Mouse (Mus musculus) MEL (cell line): Measurements from ENCODE around the gene Evpl. TPM values are rescaled to one million over a fixed set of nuclear protein-coding genes. Genes with fewer than 3 reads are reported as not detected.

ENCODE experiments used
- DNase-seq: peaks from one replicate; pipeline ENCODE4 v3.0.0; 2011; ENCODE audit warnings: low read depth, low spot score
- H3K27ac ChIP-seq: 2 replicates; pipeline ENCODE4 v1.5.1; 2012; ENCODE audit warnings: low read depth, mild to moderate bottlenecking, control low read depth, low read length, moderate library complexity; ENCODE audit not compliant: control insufficient read depth
- H3K27me3 ChIP-seq, 2 experiments: fragments of 150-350 bp in 1 of 2; sonication (generic) in 1 of 2; 2 replicates each; pipeline ENCODE4 v1.6.1; 2012; ENCODE audit warnings: low read length in 2 of 2, mild to moderate bottlenecking in 2 of 2, improper control_type of control experiment in 1 of 2, moderate library complexity in 1 of 2; ENCODE audit not compliant: insufficient read depth in 2 of 2, control insufficient read depth in 1 of 2
- H3K36me3 ChIP-seq, 2 experiments: 2 replicates each; pipeline ENCODE4 v1.6.1; 2012 to 2014; ENCODE audit warnings: low read length in 2 of 2, improper control_type of control experiment in 1 of 2, inconsistent platforms in 1 of 2, mild to moderate bottlenecking in 1 of 2; ENCODE audit not compliant: insufficient read depth in 2 of 2, control insufficient read depth in 1 of 2
- H3K4me1 ChIP-seq, 2 experiments: fragments of 150-350 bp in 1 of 2; sonication (generic) in 1 of 2; 2 replicates each; pipeline ENCODE4 v1.6.1; 2012; ENCODE audit warnings: low read length in 2 of 2, improper control_type of control experiment in 1 of 2, mild to moderate bottlenecking in 1 of 2; ENCODE audit not compliant: insufficient read depth in 2 of 2, control insufficient read depth in 1 of 2
- H3K4me3 ChIP-seq, 2 experiments: fragments of 150-350 bp in 1 of 2; sonication (generic) in 1 of 2; 2 replicates each; pipeline ENCODE4 v1.5.1; 2012; ENCODE audit warnings: low read depth in 2 of 2, low read length in 2 of 2, mild to moderate bottlenecking in 2 of 2, moderate library complexity in 2 of 2, control low read depth in 1 of 2, improper control_type of control experiment in 1 of 2; ENCODE audit not compliant: control insufficient read depth in 1 of 2, insufficient read depth in 1 of 2
- H3K79me2 ChIP-seq: 2 replicates; pipeline ENCODE4 v1.6.1; 2012; ENCODE audit warnings: mild to moderate bottlenecking, low read length, moderate library complexity; ENCODE audit not compliant: control insufficient read depth, poor library complexity, insufficient read depth
- H3K9ac ChIP-seq: 2 replicates; pipeline ENCODE4 v1.6.1; 2012; ENCODE audit warnings: low read depth, mild to moderate bottlenecking, control low read depth, low read length, moderate library complexity; ENCODE audit not compliant: control insufficient read depth, poor library complexity, severe bottlenecking
- H3K9me3 ChIP-seq: fragments of 150-350 bp; sonication (generic); replicated peaks from 2 replicates; pipeline ENCODE4 v1.6.1; 2012; ENCODE audit warnings: mild to moderate bottlenecking, low read length, improper control_type of control experiment, moderate library complexity; ENCODE audit not compliant: insufficient read depth
- BHLHE40 ChIP-seq: IDR thresholded peaks from 2 replicates; pipeline ENCODE4 v1.6.1; 2012; ENCODE audit warnings: low read depth, mild to moderate bottlenecking, inconsistent platforms, low read length, improper control_type of control experiment, borderline replicate concordance
- CHD1 ChIP-seq: IDR thresholded peaks from 2 replicates; pipeline ENCODE4 v1.6.1; 2012; ENCODE audit warnings: low read depth, mild to moderate bottlenecking, inconsistent platforms, low read length, improper control_type of control experiment
- CHD2 ChIP-seq: IDR thresholded peaks from 2 replicates; pipeline ENCODE4 v1.6.1; 2011; ENCODE audit warnings: low read length, improper control_type of control experiment
- CTCF ChIP-seq, 3 experiments: IDR thresholded peaks in 2 of 3; conservative IDR thresholded peaks in 1 of 3; 2 replicates each; pipeline ENCODE4 v1.5.1; 2011 to 2012; ENCODE audit warnings: low read length in 3 of 3, low read depth in 2 of 3, mild to moderate bottlenecking in 2 of 3, improper control_type of control experiment in 1 of 3, inconsistent platforms in 1 of 3, mixed read lengths in 1 of 3, moderate library complexity in 1 of 3; ENCODE audit not compliant: control insufficient read depth in 1 of 3, insufficient read depth in 1 of 3, poor library complexity in 1 of 3, severe bottlenecking in 1 of 3
- E2F4 ChIP-seq: IDR thresholded peaks from 2 replicates; pipeline ENCODE4 v1.6.1; 2011; ENCODE audit warnings: low read depth, low read length, improper control_type of control experiment, borderline replicate concordance
- ELF1 ChIP-seq: IDR thresholded peaks from 2 replicates; pipeline ENCODE4 v1.6.1; 2014; ENCODE audit warnings: low read depth, mild to moderate bottlenecking, inconsistent platforms, low read length, improper control_type of control experiment, moderate library complexity
- EP300 ChIP-seq, 2 experiments: IDR thresholded peaks; 2 replicates each; pipeline ENCODE4 v1.6.1; 2011; ENCODE audit warnings: improper control_type of control experiment in 2 of 2, low read length in 2 of 2, low read depth in 1 of 2, mild to moderate bottlenecking in 1 of 2
- GABPA ChIP-seq: IDR thresholded peaks from 2 replicates; pipeline ENCODE4 v1.6.1; 2012; ENCODE audit warnings: low read depth, mild to moderate bottlenecking, inconsistent platforms, low read length, improper control_type of control experiment, moderate library complexity
- GATA1 ChIP-seq: IDR thresholded peaks from 2 replicates; pipeline ENCODE4 v1.6.1; 2011; ENCODE audit warnings: low read depth, low read length, improper control_type of control experiment
- HCFC1 ChIP-seq: IDR thresholded peaks from 2 replicates; pipeline ENCODE4 v1.6.1; 2012; ENCODE audit warnings: low read depth, mild to moderate bottlenecking, inconsistent platforms, low read length, improper control_type of control experiment, moderate library complexity
- MAFK ChIP-seq: IDR thresholded peaks from 2 replicates; pipeline ENCODE4 v1.6.1; 2011; ENCODE audit warnings: low read depth, mild to moderate bottlenecking, low read length, improper control_type of control experiment, borderline replicate concordance
- MEF2A ChIP-seq: IDR thresholded peaks from 2 replicates; pipeline ENCODE4 v1.6.1; 2014; ENCODE audit warnings: low read depth, mild to moderate bottlenecking, inconsistent platforms, low read length, improper control_type of control experiment; ENCODE audit not compliant: poor library complexity, insufficient replicate concordance, severe bottlenecking; ENCODE audit errors: extremely low read depth
- MYC ChIP-seq: IDR thresholded peaks from 2 replicates; pipeline ENCODE4 v1.6.1; 2011; ENCODE audit warnings: low read depth, mild to moderate bottlenecking, low read length, improper control_type of control experiment, moderate library complexity
- POLR2AphosphoS2 ChIP-seq: IDR thresholded peaks from 2 replicates; pipeline ENCODE4 v1.6.1; 2011; ENCODE audit warnings: low read length, improper control_type of control experiment
- RAD21 ChIP-seq: IDR thresholded peaks from 2 replicates; pipeline ENCODE4 v1.6.1; 2011; ENCODE audit warnings: mild to moderate bottlenecking, low read depth, low read length, improper control_type of control experiment
- SIN3A ChIP-seq: IDR thresholded peaks from 2 replicates; pipeline ENCODE4 v1.6.1; 2012; ENCODE audit warnings: low read length, improper control_type of control experiment, inconsistent platforms
- SMC3 ChIP-seq: IDR thresholded peaks from 2 replicates; pipeline ENCODE4 v1.6.1; 2011; ENCODE audit warnings: low read depth, low read length, improper control_type of control experiment
- TAL1 ChIP-seq: IDR thresholded peaks from 2 replicates; pipeline ENCODE4 v1.6.1; 2012; ENCODE audit warnings: mild to moderate bottlenecking, inconsistent platforms, low read length, moderate library complexity, mixed read lengths
- UBTF ChIP-seq: IDR thresholded peaks from 2 replicates; pipeline ENCODE4 v1.6.1; 2012; ENCODE audit warnings: low read depth, mild to moderate bottlenecking, inconsistent platforms, low read length, improper control_type of control experiment, moderate library complexity, borderline replicate concordance; ENCODE audit not compliant: insufficient read depth
- ZKSCAN1 ChIP-seq: IDR thresholded peaks from 2 replicates; pipeline ENCODE4 v1.6.1; 2012; ENCODE audit warnings: low read depth, mild to moderate bottlenecking, inconsistent platforms, low read length, improper control_type of control experiment, moderate library complexity
- ZNF384 ChIP-seq: IDR thresholded peaks from 2 replicates; pipeline ENCODE4 v1.6.1; 2012; ENCODE audit warnings: low read depth, mild to moderate bottlenecking, inconsistent platforms, low read length, improper control_type of control experiment
- polyA plus RNA-seq, 2 experiments: library from polyadenylated mRNA; stranded (reverse) in 1 of 2; unstranded in 1 of 2; fragments of >175 nt in 1 of 2; fragments of >200 nt in 1 of 2; gene quantifications; 2 replicates each; pipeline versions ENCODE4 v1.2.1 to v1.2.4; 2012; ENCODE audit warnings: low replicate concordance in 2 of 2, low read depth in 1 of 2; ENCODE audit not compliant: insufficient read length in 2 of 2, insufficient read depth in 1 of 2, missing spikeins in 1 of 2
- total RNA-seq: library from RNA; depleted of rRNA; stranded (reverse); fragments of 300-350 nt; gene quantifications from 2 replicates; pipeline ENCODE4 v1.2.3, GENCODE M21; 2012; rRNA removed

The Evpl gene
- total and polyA plus RNA-seq, 3 experiments: 0.39 to 0.78 TPM; not detected in 1

GRCm38 (mm10) chr11:116174775-116175448 lies 63.0 kb downstream of the Evpl start:
- Histone ChIP-seq H3K9me3 (no peaks in the 10 kb centered on the region), H3K4me3 (no peak overlapping the region), H3K4me1 (no peaks in the 10 kb centered on the region), H3K9ac (no peak overlapping the region), H3K27me3 (no peaks in the 10 kb centered on the region), H3K27ac (no peak overlapping the region), H3K79me2 (no peaks in the 10 kb centered on the region), H3K36me3 (peaks cover 0 to 6% of the 10 kb centered on the region in 2 experiments; a peak in 2 of 4 replicates)
- DNase-seq: no peak
- TF ChIP-seq GATA1: no peak
- TF ChIP-seq EP300 (IDR thresholded peaks at IDR 0.05; ENCODE audit: low read depth in 1 of 2, low read length in 2 of 2): no peak

GRCm38 (mm10) chr11:116171959-116172358 lies 65.9 kb downstream of the Evpl start:
- H3K79me2 ChIP-seq: peaks cover 3% of the 10 kb centered on the region; the same call in 1 of the 2 replicates
- H3K27ac ChIP-seq: no peak overlapping the region
- TF ChIP-seq ZKSCAN1 (no peak), MAFK (no peak), SIN3A (no peak), POLR2AphosphoS2 (no peak), CHD1 (no peak), MYC (no peak), TAL1 (no peak), UBTF (no peak), MEF2A (no peak), GABPA (no peak), ZNF384 (no peak), ELF1 (no peak), E2F4 (no peak), CTCF (IDR thresholded peaks at IDR 0.05 in 2 of 3, conservative IDR thresholded peaks at IDR 0.05 in 1 of 3; ENCODE audit: control insufficient read depth in 1 of 3, insufficient read depth in 1 of 3, low read depth in 2 of 3, low read length in 3 of 3, poor library complexity in 1 of 3, severe bottlenecking in 1 of 3) (no peak), SMC3 (no peak), BHLHE40 (no peak), CHD2 (no peak), RAD21 (no peak), HCFC1 (no peak)
- no peak for DNase-seq
- H3K4me3 ChIP-seq: no peak overlapping the region
- peaks cover 0 to under 1% of the 10 kb centered on the region in 2 experiments; a peak in 2 of 4 replicates for H3K4me1 ChIP-seq
- H3K36me3 ChIP-seq: peaks cover 4 to 6% of the 10 kb centered on the region in 2 experiments; a peak in 3 of 4 replicates
- H3K9ac ChIP-seq: no peak overlapping the region
- H3K9me3 ChIP-seq: no peaks in the 10 kb centered on the region
- H3K27me3 ChIP-seq: no peaks in the 10 kb centered on the region

Other genes with a start within 250 kb of the Evpl start
- 253 and 322 TPM in 2 replicates for gene Galk1, start 225.4 kb downstream of the Evpl start, total RNA-seq
- gene Galk1, start 225.4 kb downstream of the Evpl start, polyA plus RNA-seq: 100 to 1,000 TPM in 1 of 2 experiments, not detected in 1; 326 TPM
- gene H3f3b, start 210.1 kb downstream of the Evpl start, total RNA-seq: 451 and 498 TPM in 2 replicates
- gene H3f3b, start 210.1 kb downstream of the Evpl start, polyA plus RNA-seq: 100 to 1,000 TPM in 1 of 2 experiments, 10 to 100 TPM in 1; 96.6 to 767 TPM
- 21.7 and 24.0 TPM in 2 replicates for gene Unk, start 207.8 kb downstream of the Evpl start, total RNA-seq
- gene Unk, start 207.8 kb downstream of the Evpl start, polyA plus RNA-seq: 10 to 100 TPM in 1 of 2 experiments, not detected in 1; 42.3 TPM
- gene Unc13d, start 160.1 kb downstream of the Evpl start, total RNA-seq: 146 and 176 TPM in 2 replicates
- gene Unc13d, start 160.1 kb downstream of the Evpl start, polyA plus RNA-seq: 100 to 1,000 TPM in 1 of 2 experiments, not detected in 1; 115 TPM
- 16.5 and 19.4 TPM in 2 replicates for gene Wbp2, start 151.1 kb downstream of the Evpl start, total RNA-seq
- 10 to 100 TPM in 1 of 2 experiments, not detected in 1; 75.8 TPM for gene Wbp2, start 151.1 kb downstream of the Evpl start, polyA plus RNA-seq
- gene Trim47, start 110.9 kb downstream of the Evpl start, total RNA-seq: 3.6 and 6.7 TPM in 2 replicates
- 1 to 10 TPM in 1 of 2 experiments, not detected in 1; 5.6 TPM for gene Trim47, start 110.9 kb downstream of the Evpl start, polyA plus RNA-seq
- gene Trim65, start 106.9 kb downstream of the Evpl start, total RNA-seq: 8.2 and 8.8 TPM in 2 replicates
- 10 to 100 TPM in 1 of 2 experiments, not detected in 1; 10.7 TPM for gene Trim65, start 106.9 kb downstream of the Evpl start, polyA plus RNA-seq
- 105 and 113 TPM in 2 replicates for gene Mrpl38, start 99.2 kb downstream of the Evpl start, total RNA-seq
- gene Mrpl38, start 99.2 kb downstream of the Evpl start, polyA plus RNA-seq: 100 to 1,000 TPM in 1 of 2 experiments, not detected in 1; 157 TPM
- gene Fbf1, start 69.9 kb downstream of the Evpl start, total RNA-seq: 29.0 and 32.5 TPM in 2 replicates
- gene Fbf1, start 69.9 kb downstream of the Evpl start, polyA plus RNA-seq: 10 to 100 TPM in 1 of 2 experiments, not detected in 1; 29.2 TPM
- 57.9 and 60.8 TPM in 2 replicates for gene Ten1, start 39.2 kb downstream of the Evpl start, total RNA-seq
- gene Ten1, start 39.2 kb downstream of the Evpl start, polyA plus RNA-seq: 10 to 100 TPM in 1 of 2 experiments, not detected in 1; 66.9 TPM
- gene Acox1, start 39.0 kb downstream of the Evpl start, total RNA-seq: 16.4 and 16.8 TPM in 2 replicates
- gene Acox1, start 39.0 kb downstream of the Evpl start, polyA plus RNA-seq: 10 to 100 TPM in 1 of 2 experiments, not detected in 1; 16.1 TPM
- 163 and 180 TPM in 2 replicates for gene Srp68, start 36.1 kb upstream of the Evpl start, total RNA-seq
- 100 to 1,000 TPM; 146 to 228 TPM for gene Srp68, start 36.1 kb upstream of the Evpl start, polyA plus RNA-seq
- 0.20 and 0.35 TPM in 2 replicates for gene Galr2, start 42.9 kb upstream of the Evpl start, total RNA-seq
- gene Galr2, start 42.9 kb upstream of the Evpl start, polyA plus RNA-seq: 1 to 10 TPM in 1 of 2 experiments, not detected in 1; 1.2 TPM
- 41.0 and 49.0 TPM in 2 replicates for gene Exoc7, start 69.2 kb upstream of the Evpl start, total RNA-seq
- 100 to 1,000 TPM in 1 of 2 experiments, 10 to 100 TPM in 1; 45.4 to 526 TPM for gene Exoc7, start 69.2 kb upstream of the Evpl start, polyA plus RNA-seq
- gene Foxj1, start 97.3 kb upstream of the Evpl start, total RNA-seq: 0.08 TPM in 1 of 2 replicates, not detected in the other
- under 1 TPM in 1 of 2 experiments, not detected in 1; 0.07 TPM for gene Foxj1, start 97.3 kb upstream of the Evpl start, polyA plus RNA-seq
- 4.6 and 7.5 TPM in 2 replicates for gene Rnf157, start 175.0 kb upstream of the Evpl start, total RNA-seq
- gene Rnf157, start 175.0 kb upstream of the Evpl start, polyA plus RNA-seq: 10 to 100 TPM in 1 of 2 experiments, not detected in 1; 10.9 TPM
- gene Ubald2, start 196.0 kb upstream of the Evpl start, total RNA-seq: 56.8 and 66.2 TPM in 2 replicates
- gene Ubald2, start 196.0 kb upstream of the Evpl start, polyA plus RNA-seq: 10 to 100 TPM in 1 of 2 experiments, not detected in 1; 77.7 TPM
- gene Qrich2, start 228.2 kb upstream of the Evpl start, total RNA-seq: not detected in 2 replicates
- under 1 TPM in 1 of 2 experiments, not detected in 1; 0.11 TPM for gene Qrich2, start 228.2 kb upstream of the Evpl start, polyA plus RNA-seq